In the genomic region with DNA sequence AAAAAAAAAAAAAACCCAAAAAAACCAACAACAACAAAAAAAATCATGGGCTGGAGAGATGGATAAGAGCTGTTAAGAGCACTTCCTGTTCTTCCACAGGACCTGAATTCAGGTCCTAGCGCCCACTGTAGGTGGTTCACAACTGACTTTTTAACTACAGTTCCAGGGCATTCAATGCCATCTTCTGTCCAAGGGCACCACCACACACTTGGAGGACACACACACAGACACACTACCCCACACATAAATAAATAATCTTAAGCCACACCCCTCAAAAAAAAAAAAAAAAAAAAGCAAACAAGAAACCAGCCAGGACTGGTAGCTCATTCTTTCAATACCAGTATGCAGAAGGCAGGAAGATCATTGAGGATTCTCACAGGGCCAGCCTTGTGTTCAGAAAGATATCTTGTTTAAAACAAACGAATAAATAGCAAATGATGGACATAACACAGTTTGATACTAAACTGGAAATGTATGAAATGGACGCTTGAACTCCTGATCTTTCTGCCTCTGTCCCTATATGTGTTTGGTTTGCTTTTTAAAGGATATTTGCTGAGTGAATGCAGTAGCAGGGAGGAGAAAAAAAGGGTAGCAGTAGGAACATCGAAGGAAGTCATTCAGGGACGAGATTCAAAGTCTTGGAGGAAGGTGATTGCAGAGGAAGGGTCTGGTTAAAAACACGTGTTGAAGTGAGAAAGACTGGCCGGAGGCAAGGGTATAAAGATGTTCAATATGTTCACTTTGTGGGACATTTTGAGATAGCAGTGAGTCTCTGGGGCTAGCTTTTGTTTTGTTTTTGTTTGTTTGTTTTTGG, we compare ENCODE assay signal across 8 mouse cellular contexts. TPM values are rescaled to one million over a fixed set of nuclear protein-coding genes. Genes with fewer than 3 reads are reported as not detected.
DNase-seq lines count a peak whose midpoint lies in the region; ATAC-seq and TF ChIP-seq lines count a peak whose summit lies in the region.

No protein-coding gene starts in this region.

- no peak for TF ChIP-seq CTCF in cerebellum, adult 2 months (IDR thresholded peaks at IDR 0.05; ENCODE audit: borderline replicate concordance, insufficient read depth, low read depth, low read length)

- H3K27ac ChIP-seq in cerebellum, adult 2 months (ENCODE audit: insufficient read depth, low read length): peak overlapping the region; percentile 67

- H3K27me3 ChIP-seq in cerebellum, adult 2 months (ENCODE audit: control insufficient read depth, insufficient read depth, low read length): no peaks in the 10 kb centered on the region
- H3K27me3 ChIP-seq in myocyte (ENCODE audit: control insufficient read depth, insufficient read depth, insufficient read length): no peaks in the 10 kb centered on the region

- WGBS in cerebellum, adult 2 months: 21% methylated on average over 7 of the region's 7 CpGs

- H3ac ChIP-seq in myocyte (ENCODE audit: control insufficient read depth, insufficient read length): peak overlapping the region; percentile 20

- H3K79me2 ChIP-seq in myocyte (ENCODE audit: control insufficient read depth, insufficient read depth): peaks cover 38% of the 10 kb centered on the region

- H3K4me3 ChIP-seq in cerebellum, adult 2 months (replicated peaks; ENCODE audit: insufficient read depth, low read depth, low read length): peak overlapping the region; percentile 68
- peak overlapping the region; percentile 89 for H3K4me3 ChIP-seq in myocyte

- no peaks in the 10 kb centered on the region for H3K36me3 ChIP-seq in myocyte (ENCODE audit: control insufficient read depth, insufficient read depth)

- no peaks in the 10 kb centered on the region for H3K4me1 ChIP-seq in cerebellum, adult 2 months (ENCODE audit: control insufficient read depth, insufficient read depth, low read length)

- no peak for ATAC-seq in cerebellum, adult (ENCODE audit: insufficient number of reproducible peaks, low FRiP score, low TSS enrichment)

- peak overlapping the region; percentile 84 for H3K4me2 ChIP-seq in myocyte (ENCODE audit: low read depth)

- DNase-seq in cerebellum, adult 2 months: no peak
- DNase-seq in thymus, postnatal 25 days: peak; percentile 7
- no peak for DNase-seq in thymus, adult 18-20 months
- peak; percentile 65 for DNase-seq in induced T-regulatory cell, adult 2 months (ENCODE audit: low read depth)
- DNase-seq in frontal cortex, postnatal 25 days (ENCODE audit: low spot score in 2 of 2): no peak
- DNase-seq in kidney, postnatal 10 days: no peak

- no peak for TF ChIP-seq POLR2A in cerebellum, adult 2 months (IDR thresholded peaks at IDR 0.05; ENCODE audit: borderline replicate concordance, insufficient read depth, low read length)
- TF ChIP-seq POLR2A in myocyte (IDR thresholded peaks at IDR 0.05; ENCODE audit: insufficient read length, low read depth): no peak

TF ChIP-seq in myocyte, 11 proteins besides CTCF, POLR2A, EP300 and RAD21:
- TF ChIP-seq TCF12 (IDR thresholded peaks at IDR 0.05; ENCODE audit: insufficient read depth, poor library complexity, severe bottlenecking) (no peak), SRF (IDR thresholded peaks at IDR 0.05; ENCODE audit: control insufficient read depth, insufficient read length, low read depth) (no peak), TCF3 (IDR thresholded peaks at IDR 0.05; ENCODE audit: insufficient read length, low read depth) (no peak), MYOG (IDR thresholded peaks at IDR 0.05; ENCODE audit: control insufficient read depth in 1 of 3, insufficient read depth in 1 of 3, insufficient read length in 2 of 3, low read depth in 2 of 3) (no peak), REST (IDR thresholded peaks at IDR 0.05; ENCODE audit: insufficient read depth, insufficient read length) (no peak), POLR2AphosphoS2 (IDR thresholded peaks at IDR 0.05; ENCODE audit: insufficient read length, low read depth) (no peak), E2F4 (IDR thresholded peaks at IDR 0.05; ENCODE audit: insufficient read depth) (no peak), MYOD1 (IDR thresholded peaks at IDR 0.05; ENCODE audit: control insufficient read depth in 1 of 3, insufficient read length in 2 of 3, low read depth in 2 of 3) (no peak), MAX (IDR thresholded peaks at IDR 0.05; ENCODE audit: low read depth) (no peak), USF1 (IDR thresholded peaks at IDR 0.05; ENCODE audit: low read depth) (no peak), CEBPB (IDR thresholded peaks at IDR 0.05; ENCODE audit: insufficient read depth, poor library complexity, severe bottlenecking) (no peak)

RNA-seq across cellular contexts. Expression of gene Kif11, which starts 1.1 kb away (rescaled TPM):
- polyA plus RNA-seq in cerebellum, adult 2 months (2012; rRNA removed): 0.46 and 0.49 TPM in 2 replicates
- 4.1 TPM for polyA plus RNA-seq in myocyte (2012; fragmentation: generic; extraction: Trizol)

RNA-seq across cellular contexts. Expression of gene Ide, which starts 37.5 kb away (rescaled TPM):
- 33.7 and 39.6 TPM in 2 replicates for polyA plus RNA-seq in cerebellum, adult 2 months (2012; rRNA removed)
- polyA plus RNA-seq in myocyte (2012; fragmentation: generic; extraction: Trizol): 12.0 TPM

RNA-seq across cellular contexts. Expression of gene Hhex, which starts 59.5 kb away (rescaled TPM):
- 1.7 and 1.9 TPM in 2 replicates for polyA plus RNA-seq in cerebellum, adult 2 months (2012; rRNA removed)
- 0.44 TPM for polyA plus RNA-seq in myocyte (2012; fragmentation: generic; extraction: Trizol)

Comparison
In these comparisons a context has a peak if more than half of its experiments do, and no peak if none do; other contexts are left out.
1. DNase-seq: peak in thymus, postnatal 25 days (single experiment) and induced T-regulatory cell, adult 2 months (single experiment); none in cerebellum, adult 2 months (0 of 2), thymus, adult 18-20 months (0 of 2), frontal cortex, postnatal 25 days (0 of 2) and kidney, postnatal 10 days (single experiment).